ENCODE assay signal across 8 mouse cellular contexts in genomic region chr1:179041905-179042337, GRCm38 (mm10).
DNase-seq lines count a peak whose midpoint lies in the region; ATAC-seq lines count a peak whose summit lies in the region.

No protein-coding gene starts in this region.

- peak; percentile 45 for DNase-seq in layer of hippocampus, adult 11-12 months (ENCODE audit: low spot score)
- no peak for DNase-seq in layer of hippocampus, adult 9-10 months (ENCODE audit: low spot score)
- peak; percentile 72 for DNase-seq in adrenal gland, adult 8-10 months
- DNase-seq in kidney, postnatal 10 days = peak; percentile 74
- no peak for DNase-seq in thymus, postnatal 4 days
- DNase-seq in embryo, embryonic 9.5 days (ENCODE audit: extremely low spot score) = no peak

- peaks cover 25% of the 10 kb centered on the region for H3K4me1 ChIP-seq in forebrain, embryonic 15.5 days

- no peak overlapping the region for H3K9ac ChIP-seq in forebrain, embryonic 15.5 days (replicated peaks)

- 52% methylated on average over 8 of the region's 8 CpGs for WGBS in forebrain, embryonic 15.5 days

- ATAC-seq in forebrain, embryonic 15.5 days (replicated peaks) = peak; percentile 55
- peak; percentile 62 for ATAC-seq in megakaryocyte-erythroid progenitor cell, adult 5-6 weeks (replicated peaks; ENCODE audit: low FRiP score, low TSS enrichment, poor library complexity, severe bottlenecking)

- H3K9me3 ChIP-seq in forebrain, embryonic 15.5 days = no peaks in the 10 kb centered on the region

- no peak overlapping the region for H3K4me2 ChIP-seq in forebrain, embryonic 15.5 days (replicated peaks)

- no peaks in the 10 kb centered on the region for H3K27me3 ChIP-seq in forebrain, embryonic 15.5 days

- peak overlapping the region; percentile 55; the same call in 1 of the 2 replicates for H3K27ac ChIP-seq in forebrain, embryonic 15.5 days (replicated peaks)

- H3K4me3 ChIP-seq in forebrain, embryonic 15.5 days = no peak overlapping the region

- H3K36me3 ChIP-seq in forebrain, embryonic 15.5 days = no peaks in the 10 kb centered on the region

Comparison
In these comparisons a context has a peak if more than half of its experiments do, and no peak if none do; other contexts are left out.
1. DNase-seq: peak in layer of hippocampus, adult 11-12 months (single experiment), adrenal gland, adult 8-10 months (single experiment) and kidney, postnatal 10 days (single experiment); none in layer of hippocampus, adult 9-10 months (single experiment), thymus, postnatal 4 days (single experiment) and embryo, embryonic 9.5 days (single experiment).